Comparison of ENCODE assay signal across 9 mouse cellular contexts in genomic region chr3:95499024-95499423, GRCm38 (mm10). TPM values are rescaled to one million over a fixed set of nuclear protein-coding genes. Genes with fewer than 3 reads are reported as not detected.
DNase-seq lines count a peak whose midpoint lies in the region; ATAC-seq lines count a peak whose summit lies in the region.
"Had no signal": no experiment of that assay in that cellular context is flagged by ENCODE, and none has a peak within 500 bp of the region (broad histone marks: within the 10 kb centered on the region; RNA-seq: fewer than 3 reads in every experiment).

Gene Ctsk (plus strand): TSS chr3:95499256.

- peak within 1 kb of the TSS; percentile 47 for H3K27ac ChIP-seq in heart, embryonic 11.5 days (ENCODE audit: low read depth, low read length)
- H3K27ac ChIP-seq in macrophage, result peak within 1 kb of the TSS; percentile 88

- no peak within 1 kb of the TSS for H3K4me3 ChIP-seq in heart, embryonic 11.5 days (ENCODE audit: low read depth, low read length)
- H3K4me3 ChIP-seq in macrophage (ENCODE audit: inconsistent target), result no peak within 1 kb of the TSS

- H3K36me3 ChIP-seq in heart, embryonic 11.5 days (ENCODE audit: control insufficient read depth, insufficient read depth, low read length), result peaks cover 9% of the 10 kb centered on the region
- H3K36me3 ChIP-seq in macrophage (ENCODE audit: inconsistent target), result no peaks in the 10 kb centered on the region

- H3K4me1 ChIP-seq in heart, embryonic 11.5 days (ENCODE audit: control insufficient read depth, insufficient read depth, low read length), result peaks cover 6% of the 10 kb centered on the region; the same call in 1 of the 2 replicates

- no peaks in the 10 kb centered on the region for H3K9me3 ChIP-seq in heart, embryonic 11.5 days (replicated peaks; ENCODE audit: control insufficient read depth, low read length)

- no peak for DNase-seq in frontal cortex, postnatal 36 days (ENCODE audit: low spot score in 2 of 2)
- peak; percentile 17 to 36 for DNase-seq in left cerebral cortex, postnatal 14 days (ENCODE audit: low spot score in 2 of 2)
- DNase-seq in left cerebral cortex, adult 11 months (ENCODE audit: low spot score), result no peak
- DNase-seq: layer of hippocampus, adult 9-11 months had no signal

- ATAC-seq in frontal cortex, adult (ENCODE audit: low TSS enrichment), result peak; percentile 23; the same call in 1 of the 2 replicates
- ATAC-seq in heart, embryonic 11.5 days (replicated peaks; ENCODE audit: insufficient number of reproducible peaks, low FRiP score, low TSS enrichment), result no peak
- ATAC-seq in erythroblast, adult 5-6 weeks (replicated peaks; ENCODE audit: low FRiP score, poor library complexity, severe bottlenecking), result no peak
- no peak for ATAC-seq in CD4-positive, CD25-positive, alpha-beta regulatory T cell, adult 4 months

- peak within 1 kb of the TSS; percentile 41 for H3K4me2 ChIP-seq in heart, embryonic 11.5 days

- H3K9ac ChIP-seq in heart, embryonic 11.5 days (ENCODE audit: low read depth, low read length), result no peak within 1 kb of the TSS

- no peaks in the 10 kb centered on the region for H3K79me2 ChIP-seq in macrophage (ENCODE audit: inconsistent target)

- H3K27me3 ChIP-seq in heart, embryonic 11.5 days (ENCODE audit: control insufficient read depth, insufficient read depth, low read length), result no peaks in the 10 kb centered on the region

- whole genome bisulfite sequencing in heart, embryonic 11.5 days (ENCODE audit: insufficient replicate concordance), result 79% methylated on average over 7 of the region's 7 CpGs
- WGBS in macrophage (ENCODE audit: missing documents), result 95% methylated on average over 7 of the region's 7 CpGs

- intact Hi-C loops in left cerebral cortex, postnatal 14 days (cut with DNase I), result loop anchor here (10.0 kb wide), 1 partner anchor 336 kb away; no protein-coding TSS in a partner anchor

RNA-seq across cellular contexts. Expression of gene Ctsk, which starts in this region (rescaled TPM):
- 10 to 100 TPM; 15.1 to 18.0 TPM for total RNA-seq in left cerebral cortex, postnatal 14 days (2021)
- 9.9 and 14.0 TPM in 2 replicates for polyA plus RNA-seq in heart, embryonic 11.5 days (2014; fragmentation: Nextera tagmentation; extraction: Ambion mirVana)
- total RNA-seq in macrophage (2018; cell fraction: chromatin; rRNA removed), result 1 to 10 TPM in 19 of 26 experiments, under 1 TPM in 5, not detected in 2; 0.41 to 9.2 (median 2.1) TPM
- 1 to 10 TPM; 1.6 to 5.8 (median 3.4) TPM for total RNA-seq in macrophage (2018; cell fraction: cytosol; rRNA removed)
- 1 to 10 TPM; 1.2 to 8.9 (median 3.6) TPM for total RNA-seq in macrophage (2018; cell fraction: nucleus; rRNA removed)
- polyA plus RNA-seq in macrophage (2018), result 4.6 to 5.0 TPM (median 4.8 TPM) in 3 replicates
- total RNA-seq in erythroblast, adult 5-6 weeks (2015; ENCODE audit: low replicate concordance), result 5.2 TPM in 1 of 2 replicates, not detected in the other
- total RNA-seq in erythroblast, adult 5-6 weeks (2017; ENCODE audit: low replicate concordance), result 1.0 TPM in 1 of 2 replicates, not detected in the other
- 1 to 10 TPM in 1 of 2 experiments, not detected in 1; 1.1 TPM for polyA plus RNA-seq in CD4-positive, CD25-positive, alpha-beta regulatory T cell, adult 4 months (2017; shearing (Covaris generic))

Comparison
In these comparisons a context has a peak if more than half of its experiments do, and no peak if none do; other contexts are left out.
1. DNase-seq: peak in left cerebral cortex, postnatal 14 days (2 of 2); none in frontal cortex, postnatal 36 days (0 of 2) and left cerebral cortex, adult 11 months (single experiment).